Comparison of ENCODE assay signal across 28 mouse cellular contexts in the genomic region with DNA sequence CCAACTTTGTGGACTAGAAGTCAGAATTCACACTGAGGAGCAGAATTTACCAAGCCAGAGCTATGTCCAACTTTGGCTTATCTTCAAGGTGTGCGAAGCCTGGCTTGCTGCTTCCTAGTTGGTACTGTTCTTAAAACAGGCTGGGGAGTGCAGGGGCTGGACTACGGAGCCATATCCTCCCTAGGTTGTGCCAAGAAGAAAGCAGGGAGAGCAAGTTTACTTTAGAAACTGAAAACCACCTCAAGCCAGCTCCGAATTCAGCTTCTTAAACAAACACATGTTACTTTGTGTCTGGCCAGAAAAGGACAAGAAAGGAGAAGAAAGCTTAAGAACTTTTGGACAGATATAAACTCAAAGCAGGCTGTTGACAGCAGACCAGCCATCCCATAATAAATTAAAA. TPM values are rescaled to one million over a fixed set of nuclear protein-coding genes. Genes with fewer than 3 reads are reported as not detected.
DNase-seq lines count a peak whose midpoint lies in the region; ATAC-seq and TF ChIP-seq lines count a peak whose summit lies in the region.
"Had no signal": no experiment of that assay in that cellular context is flagged by ENCODE, and none has a peak within 500 bp of the region (broad histone marks: within the 10 kb centered on the region; RNA-seq: fewer than 3 reads in every experiment).

No protein-coding gene starts in this region.

- no peaks in the 10 kb centered on the region for H3K4me1 ChIP-seq in forebrain, embryonic 11.5 days (replicated peaks; ENCODE audit: control insufficient read depth, insufficient read depth, low read length)
- H3K4me1 ChIP-seq in forebrain, embryonic 12.5 days, result no peaks in the 10 kb centered on the region
- H3K4me1 ChIP-seq in kidney, embryonic 16.5 days (ENCODE audit: insufficient read depth, low read length), result peaks cover 15% of the 10 kb centered on the region; the same call in 1 of the 2 replicates
- H3K4me1 ChIP-seq in testis, adult 2 months (ENCODE audit: control insufficient read depth, insufficient read depth, low read length), result no peaks in the 10 kb centered on the region
- H3K4me1 ChIP-seq: forebrain, embryonic 13.5 days; liver, embryonic 15.5 days; midbrain, embryonic 10.5 days had no signal

- TF ChIP-seq POLR2A in testis, adult 2 months (IDR thresholded peaks at IDR 0.05; ENCODE audit: control insufficient read depth, low read depth, low read length), result no peak

- DNase-seq in forebrain, embryonic 11.5 days (ENCODE audit: low spot score), result peak; percentile 20
- no peak for DNase-seq in kidney, postnatal 4 days
- no peak for DNase-seq in testis, postnatal 10 days (ENCODE audit: low spot score)
- DNase-seq in thymus, postnatal 10 days (ENCODE audit: low spot score in 2 of 2), result no peak
- DNase-seq: adrenal gland, postnatal 14 days; cerebellum, adult 11 months; cerebellum, adult 9-10 months; embryo, embryonic 11 days; gastrocnemius, postnatal 10 days; heart, postnatal 14 days; kidney, adult 9 months; lung, postnatal 14 days; right cerebral cortex, adult 18-20 months; spleen, adult 18-20 months; thymus, adult 18-20 months; thymus, postnatal 36 days had no signal

- no peak overlapping the region for H3K4me3 ChIP-seq in forebrain, embryonic 11.5 days (ENCODE audit: low read depth, low read length)
- H3K4me3 ChIP-seq in forebrain, embryonic 12.5 days (replicated peaks), result no peak overlapping the region
- no peak overlapping the region for H3K4me3 ChIP-seq in kidney, embryonic 16.5 days (ENCODE audit: low read length)
- peak overlapping the region; percentile 63 for H3K4me3 ChIP-seq in testis, adult 2 months (ENCODE audit: control insufficient read depth, low read depth, low read length)
- H3K4me3 ChIP-seq: embryonic facial prominence, embryonic 13.5 days; erythroblast, embryonic 14.5 days; forebrain, embryonic 13.5 days; limb, embryonic 12.5 days; liver, embryonic 15.5 days; midbrain, embryonic 10.5 days had no signal

- H3K4me2 ChIP-seq in forebrain, embryonic 11.5 days (ENCODE audit: low read depth, low read length, severe bottlenecking), result no peak overlapping the region
- no peak overlapping the region for H3K4me2 ChIP-seq in forebrain, embryonic 12.5 days
- no peak overlapping the region for H3K4me2 ChIP-seq in kidney, embryonic 16.5 days (replicated peaks; ENCODE audit: low read depth, low read length)
- H3K4me2 ChIP-seq: embryonic facial prominence, embryonic 13.5 days; forebrain, embryonic 13.5 days; limb, embryonic 12.5 days; liver, embryonic 15.5 days had no signal

- no peak overlapping the region for H3K9ac ChIP-seq in forebrain, embryonic 11.5 days (ENCODE audit: low read length)
- no peak overlapping the region for H3K9ac ChIP-seq in forebrain, embryonic 12.5 days
- peak overlapping the region; percentile 38; the same call in 1 of the 2 replicates for H3K9ac ChIP-seq in kidney, embryonic 16.5 days (replicated peaks; ENCODE audit: low read length)
- H3K9ac ChIP-seq: embryonic facial prominence, embryonic 13.5 days; forebrain, embryonic 13.5 days; limb, embryonic 12.5 days; liver, embryonic 15.5 days had no signal

- no peak overlapping the region for H3K27ac ChIP-seq in forebrain, embryonic 11.5 days (ENCODE audit: low read depth, low read length)
- H3K27ac ChIP-seq in forebrain, embryonic 12.5 days, result no peak overlapping the region
- 0 out of 2 replicates have a peak overlapping the region, but pooled peaks have one; percentile 29 for H3K27ac ChIP-seq in kidney, embryonic 16.5 days (ENCODE audit: low read length)
- H3K27ac ChIP-seq in testis, adult 2 months (ENCODE audit: control insufficient read depth, insufficient read depth, low read depth, low read length), result no peak overlapping the region
- H3K27ac ChIP-seq: forebrain, embryonic 13.5 days; limb, embryonic 12.5 days; liver, embryonic 15.5 days; midbrain, embryonic 10.5 days had no signal

- H3K9me3 ChIP-seq in forebrain, embryonic 11.5 days (ENCODE audit: control insufficient read depth, low read length), result no peaks in the 10 kb centered on the region
- no peaks in the 10 kb centered on the region for H3K9me3 ChIP-seq in forebrain, embryonic 12.5 days
- H3K9me3 ChIP-seq in kidney, embryonic 16.5 days (ENCODE audit: low read length), result no peaks in the 10 kb centered on the region
- H3K9me3 ChIP-seq: embryonic facial prominence, embryonic 13.5 days; forebrain, embryonic 13.5 days; limb, embryonic 12.5 days; liver, embryonic 15.5 days; midbrain, embryonic 10.5 days had no signal

- H3K36me3 ChIP-seq in forebrain, embryonic 11.5 days (ENCODE audit: control insufficient read depth, insufficient read depth, low read length), result no peaks in the 10 kb centered on the region
- H3K36me3 ChIP-seq in forebrain, embryonic 12.5 days (replicated peaks), result no peaks in the 10 kb centered on the region
- no peaks in the 10 kb centered on the region for H3K36me3 ChIP-seq in kidney, embryonic 16.5 days (ENCODE audit: insufficient read depth, low read length)
- H3K36me3 ChIP-seq in testis, adult 2 months (ENCODE audit: control insufficient read depth, insufficient read depth, low read length), result no peaks in the 10 kb centered on the region
- H3K36me3 ChIP-seq: embryonic facial prominence, embryonic 13.5 days; G1E; limb, embryonic 12.5 days; liver, embryonic 15.5 days; midbrain, embryonic 10.5 days had no signal

- H3K27me3 ChIP-seq in forebrain, embryonic 11.5 days (ENCODE audit: control insufficient read depth, insufficient read depth, low read length), result no peaks in the 10 kb centered on the region; the same call in 1 of the 2 replicates
- 0 out of 2 replicates have a peak, but pooled peaks cover 9% of the 10 kb centered on the region for H3K27me3 ChIP-seq in forebrain, embryonic 12.5 days
- H3K27me3 ChIP-seq in kidney, embryonic 16.5 days (ENCODE audit: insufficient read depth, low read length), result no peaks in the 10 kb centered on the region
- no peaks in the 10 kb centered on the region for H3K27me3 ChIP-seq in testis, adult 2 months (ENCODE audit: control insufficient read depth, insufficient read depth, low read length)
- H3K27me3 ChIP-seq: embryonic facial prominence, embryonic 13.5 days; forebrain, embryonic 13.5 days; limb, embryonic 12.5 days; liver, embryonic 15.5 days had no signal

- TF ChIP-seq CTCF in testis, adult 2 months (IDR thresholded peaks at IDR 0.05; ENCODE audit: control insufficient read depth, insufficient read depth, insufficient replicate concordance, low read depth, low read length), result no peak

- 86% methylated on average over 3 of the region's 3 CpGs for WGBS in forebrain, embryonic 11.5 days
- WGBS in forebrain, embryonic 12.5 days, result 85% methylated on average over 3 of the region's 3 CpGs
- 28% methylated on average over 3 of the region's 3 CpGs for WGBS in kidney, embryonic 16.5 days

- no peak for ATAC-seq in forebrain, embryonic 11.5 days (replicated peaks; ENCODE audit: low FRiP score)
- ATAC-seq in forebrain, embryonic 12.5 days (ENCODE audit: low FRiP score), result no peak
- no peak; the same call in 1 of the 2 replicates for ATAC-seq in kidney, embryonic 16.5 days (ENCODE audit: low FRiP score, low TSS enrichment)
- ATAC-seq: forebrain, embryonic 13.5 days; hindbrain, embryonic 16.5 days; midbrain, embryonic 16.5 days had no signal

RNA-seq across cellular contexts. Expression of gene Cyp2u1, which starts 37.9 kb away (rescaled TPM):
- polyA plus RNA-seq in forebrain, embryonic 11.5 days (2014; fragmentation: Nextera tagmentation; extraction: Ambion mirVana), result 1.5 and 3.1 TPM in 2 replicates
- polyA plus RNA-seq in forebrain, embryonic 12.5 days (2016; fragmentation: Nextera tagmentation; extraction: Ambion mirVana), result 2.1 and 3.2 TPM in 2 replicates
- polyA plus RNA-seq in kidney, embryonic 16.5 days (2015; fragmentation: Nextera tagmentation; extraction: Ambion mirVana), result 3.9 and 4.3 TPM in 2 replicates
- polyA plus RNA-seq in testis, adult 2 months (2012; rRNA removed), result 4.6 and 4.7 TPM in 2 replicates
- polyA plus RNA-seq: erythroblast, embryonic 14.5 days; G1E had no signal
